Mouse (Mus musculus) adrenal gland, adult 18-20 months (tissue): ENCODE measurements around the gene 4930455H04Rik. TPM values are rescaled to one million over a fixed set of nuclear protein-coding genes. Genes with fewer than 3 reads are reported as not detected.

Experiments used
- DNase-seq, 2 experiments: peaks; one replicate each; pipeline ENCODE4 v3.0.0; 2021 to 2022; ENCODE audit warnings: low spot score in 2 of 2
- long read RNA-seq, 2 experiments: library from polyadenylated mRNA; stranded (forward); transcript quantifications; one replicate each; pipeline ENCODE4 v2.0.0; 2021
- total RNA-seq, 2 experiments: library from RNA; stranded (reverse); gene quantifications; 1 replicate in 1 of 2; 2 replicates in 1 of 2; pipeline ENCODE4 v1.2.3; 2021

Gene 4930455H04Rik
- total RNA-seq: under 1 TPM in 1 of 2 experiments, not detected in 1; 0.29 TPM
- long read RNA-seq, experiment 1: 0 reads
- long read RNA-seq, experiment 2: 0 reads

GRCm38 (mm10) chr3:116967967-116968366, at the start of gene 4930455H04Rik:
4930455H04Rik (plus strand) TSS chr3:116968267.
- no peak for DNase-seq

- DNase-seq: no peak
Measured at GRCm38 (mm10) chr3:116921535-116921934, 46.5 kb upstream of the 4930455H04Rik start.

DNA sequence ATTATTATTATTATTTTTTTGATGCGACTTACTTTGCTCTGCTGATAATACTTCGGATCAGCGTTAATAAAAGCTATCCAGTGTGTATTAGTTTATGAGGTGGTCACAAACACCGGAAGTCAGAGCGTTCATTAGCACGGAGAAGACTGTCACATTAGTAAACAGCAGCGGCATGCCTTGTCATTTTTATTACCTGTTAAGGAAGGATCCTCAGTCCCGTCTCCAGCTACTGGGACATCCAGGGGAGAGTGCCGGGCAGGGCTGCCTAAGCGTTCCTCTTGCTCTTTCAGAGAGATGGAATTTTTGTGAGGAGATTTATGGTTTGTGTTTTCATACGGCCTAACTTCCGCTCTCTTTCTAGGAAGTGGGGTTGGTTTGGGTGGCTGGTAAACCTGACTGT, 45.0 kb upstream of the 4930455H04Rik start:
- no peak for DNase-seq

- no peak for DNase-seq
Measured at GRCm38 (mm10) chr3:116928994-116929393, 39.1 kb upstream of the 4930455H04Rik start.

- DNase-seq: no peak
Measured at GRCm38 (mm10) chr3:116933158-116933557, 34.9 kb upstream of the 4930455H04Rik start.

GRCm38 (mm10) chr3:116936934-116937691, 31.0 kb upstream of the 4930455H04Rik start:
- DNase-seq: no peak

DNA sequence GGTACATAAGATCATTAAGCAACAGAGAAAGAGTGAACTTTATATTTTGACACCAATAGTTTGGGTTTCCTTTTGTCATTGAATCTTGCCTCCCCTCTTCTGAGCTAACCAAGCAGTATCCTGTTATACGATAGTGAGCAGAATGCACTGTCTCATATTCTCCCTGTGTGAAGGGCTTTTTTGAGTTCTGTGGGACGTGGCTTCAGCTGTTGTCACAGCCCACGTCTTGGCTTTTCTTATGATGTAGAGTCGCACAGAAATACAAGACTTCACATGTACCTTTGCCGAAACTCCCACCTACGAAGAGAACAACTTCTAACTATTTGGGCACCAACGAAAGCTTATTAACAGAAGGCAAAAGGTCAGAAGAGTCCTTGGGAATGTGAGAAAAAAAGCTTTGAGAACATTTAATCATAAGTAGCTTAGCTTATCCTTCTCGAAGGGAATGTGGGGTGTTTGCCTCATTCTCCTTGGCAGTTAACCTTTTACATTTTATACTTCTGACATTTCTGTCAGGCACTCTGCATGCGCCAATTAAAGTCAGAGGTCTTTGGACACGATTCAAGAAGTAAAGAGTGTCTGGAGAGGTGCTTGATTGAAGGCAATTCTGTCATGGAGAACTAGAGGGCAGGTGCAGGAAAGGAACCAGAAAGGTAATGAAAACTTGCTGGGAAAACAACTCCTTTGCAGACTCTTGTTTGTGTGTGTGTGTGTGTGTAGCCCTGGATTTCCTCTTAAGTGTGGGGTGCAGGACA, 27.1 kb upstream of the 4930455H04Rik start:
- DNase-seq: no peak

DNA sequence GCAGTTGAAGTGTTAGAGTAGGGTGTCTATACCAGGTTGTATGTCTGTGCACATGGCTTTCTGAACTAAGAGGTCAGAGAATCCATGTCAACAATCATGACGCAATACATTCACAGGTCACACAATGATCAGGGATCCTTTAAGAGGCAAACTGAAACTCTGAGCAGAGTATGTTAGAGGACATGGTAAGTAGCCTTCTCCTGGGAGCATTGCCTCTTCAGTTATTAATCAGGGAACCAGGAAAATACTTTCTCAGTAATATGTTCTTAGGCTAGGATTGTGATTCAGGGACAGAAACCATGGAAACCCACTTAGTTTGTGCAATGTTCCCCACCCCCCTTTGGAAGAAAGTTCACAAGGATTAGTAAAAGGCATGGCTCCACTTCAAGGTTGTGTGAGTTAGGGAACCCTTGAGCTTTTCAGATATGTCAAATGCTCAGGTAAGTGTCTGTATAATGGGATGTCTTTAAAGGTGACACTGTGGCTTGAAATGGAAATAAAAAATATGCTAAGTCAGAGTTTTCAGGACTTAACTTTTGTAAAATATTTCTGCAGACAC, 26.4 kb upstream of the 4930455H04Rik start:
- DNase-seq: no peak

GRCm38 (mm10) chr3:116942751-116943150, 25.3 kb upstream of the 4930455H04Rik start:
- DNase-seq: no peak

- no peak for DNase-seq
Measured at GRCm38 (mm10) chr3:116943422-116943821, 24.6 kb upstream of the 4930455H04Rik start.

DNA sequence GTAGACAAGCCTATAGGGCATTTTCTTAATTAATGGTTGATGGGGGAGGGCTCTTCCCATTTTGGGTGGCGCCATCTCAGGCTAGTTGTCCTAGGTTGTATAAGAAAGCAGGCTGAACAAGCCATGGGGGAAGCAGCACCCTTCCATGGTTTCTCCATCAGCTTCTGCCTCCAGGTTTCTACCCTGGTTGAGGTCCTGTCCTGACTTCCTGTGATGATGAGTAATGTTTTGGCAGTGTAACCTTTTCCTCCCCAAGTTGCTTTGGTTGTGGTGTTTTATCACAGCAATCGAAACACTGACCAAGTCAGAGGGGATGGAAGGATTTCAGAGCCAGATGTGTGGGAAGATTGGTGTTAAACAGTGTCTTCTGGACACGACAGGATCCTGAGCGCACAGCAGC, 21.6 kb upstream of the 4930455H04Rik start:
- DNase-seq: no peak

- no peak for DNase-seq
Measured at GRCm38 (mm10) chr3:116950665-116951115, 17.4 kb upstream of the 4930455H04Rik start.

DNA sequence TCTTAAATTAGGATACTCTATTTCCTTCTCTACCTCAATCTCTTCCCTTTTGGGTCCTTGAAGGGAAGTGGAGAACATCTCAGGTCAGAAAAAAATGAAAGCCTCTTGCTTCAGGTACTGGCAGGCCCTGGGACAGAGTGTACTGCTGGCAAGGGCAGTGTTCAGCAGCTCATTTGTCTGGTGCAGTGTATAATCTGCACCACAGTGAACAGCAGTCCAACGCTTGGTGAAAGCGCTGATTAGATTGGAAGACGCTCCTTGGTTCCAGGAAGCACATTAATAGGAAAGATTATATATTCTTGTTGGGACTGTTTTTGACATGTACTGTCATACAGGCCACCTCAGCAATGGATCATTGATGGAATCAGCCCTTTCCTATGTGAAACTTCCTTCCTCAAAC, 16.6 kb upstream of the 4930455H04Rik start:
- no peak for DNase-seq

DNA sequence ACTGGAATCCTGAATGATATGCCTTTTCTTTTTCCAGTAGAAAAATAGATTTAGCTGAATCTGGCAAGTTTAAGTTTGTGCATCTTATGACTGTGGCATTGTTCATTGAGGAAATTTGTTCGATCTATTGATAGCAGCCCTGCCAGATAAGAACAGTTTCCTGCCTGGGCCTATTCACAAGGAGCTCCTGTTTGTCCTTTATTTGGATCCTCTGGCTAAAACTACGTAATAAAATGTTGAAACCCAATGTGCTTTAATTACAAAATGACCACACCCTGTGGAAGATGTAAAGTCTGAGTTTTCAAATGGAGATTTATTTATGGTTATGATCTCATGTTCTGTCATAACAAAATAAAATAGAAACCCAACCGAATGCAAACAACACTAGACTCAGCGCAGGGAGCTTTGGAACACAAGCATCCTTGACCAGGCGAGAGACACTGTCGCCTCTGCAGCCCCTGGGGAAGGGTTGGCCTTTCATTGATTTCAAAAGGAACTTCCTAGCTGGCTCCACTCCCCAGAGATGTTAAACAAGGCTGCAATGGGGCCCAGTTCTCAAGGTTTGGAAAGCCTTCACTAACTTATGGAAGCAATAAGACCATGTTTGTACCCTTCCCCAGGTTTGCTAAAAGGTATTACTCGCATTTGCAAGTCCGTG, 15.7 kb upstream of the 4930455H04Rik start:
- no peak for DNase-seq

DNA sequence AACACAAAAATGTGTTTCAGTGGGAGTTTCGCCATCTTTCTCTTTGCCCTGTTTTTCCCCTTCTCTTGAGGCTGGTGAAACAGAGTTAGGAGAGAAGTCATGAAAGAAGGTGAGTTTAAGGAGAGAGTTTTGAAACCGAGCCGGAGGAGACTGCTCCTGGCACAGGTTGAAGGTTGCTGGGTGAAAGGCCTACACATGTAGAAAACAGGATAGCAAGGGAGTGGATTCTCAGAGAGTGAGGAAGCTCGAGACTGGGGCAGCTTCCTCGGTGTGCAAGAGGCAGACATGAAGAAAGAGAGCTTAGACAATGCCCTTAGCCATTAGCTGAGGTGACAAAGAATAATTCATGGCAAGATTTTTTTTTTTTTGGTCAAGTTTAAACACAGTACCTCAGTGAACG, 14.7 kb upstream of the 4930455H04Rik start:
- no peak for DNase-seq

- DNase-seq: no peak
Measured at GRCm38 (mm10) chr3:116955061-116955460, 13.0 kb upstream of the 4930455H04Rik start.

DNA sequence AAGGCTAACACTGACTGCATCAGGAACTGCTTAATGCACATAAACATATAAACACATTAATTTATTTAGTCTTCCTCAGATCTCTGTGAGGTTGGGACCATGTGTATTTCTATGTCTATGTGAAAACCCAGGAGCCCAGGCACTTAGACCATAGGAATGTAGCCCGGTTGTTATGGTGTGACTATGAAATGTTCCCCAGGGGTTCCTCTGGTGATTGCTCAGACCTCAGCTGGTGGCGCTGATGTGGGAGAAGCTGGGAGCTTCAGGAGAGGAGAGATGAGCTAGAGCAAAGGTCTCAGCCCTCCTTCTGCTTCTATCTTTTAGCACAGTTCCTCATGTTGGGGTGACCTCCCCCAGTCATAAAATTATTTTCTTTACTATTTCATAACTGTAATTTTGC, 7.7 kb upstream of the 4930455H04Rik start:
- DNase-seq: no peak

- DNase-seq: no peak
Measured at GRCm38 (mm10) chr3:116961354-116962142, 6.5 kb upstream of the 4930455H04Rik start.

DNA sequence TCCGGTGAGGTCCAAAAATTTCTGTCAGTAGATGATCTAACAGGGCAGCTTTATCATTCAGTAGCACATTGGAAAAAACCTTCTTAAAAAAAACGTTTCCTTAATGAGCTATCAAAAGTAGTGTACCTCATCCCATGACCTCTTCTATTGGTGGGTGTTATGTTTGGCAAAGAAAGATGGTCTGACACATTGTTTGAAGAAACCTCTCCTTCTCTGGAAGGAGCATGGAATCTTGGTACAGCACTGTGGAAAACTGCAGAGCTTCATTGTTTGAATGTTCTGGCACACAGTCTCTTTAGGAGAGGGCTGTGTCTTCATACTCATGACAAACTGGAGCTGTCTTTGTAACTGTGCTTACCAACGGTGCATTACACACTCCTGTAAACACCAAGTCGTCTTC, 4.9 kb upstream of the 4930455H04Rik start:
- DNase-seq: no peak

DNA sequence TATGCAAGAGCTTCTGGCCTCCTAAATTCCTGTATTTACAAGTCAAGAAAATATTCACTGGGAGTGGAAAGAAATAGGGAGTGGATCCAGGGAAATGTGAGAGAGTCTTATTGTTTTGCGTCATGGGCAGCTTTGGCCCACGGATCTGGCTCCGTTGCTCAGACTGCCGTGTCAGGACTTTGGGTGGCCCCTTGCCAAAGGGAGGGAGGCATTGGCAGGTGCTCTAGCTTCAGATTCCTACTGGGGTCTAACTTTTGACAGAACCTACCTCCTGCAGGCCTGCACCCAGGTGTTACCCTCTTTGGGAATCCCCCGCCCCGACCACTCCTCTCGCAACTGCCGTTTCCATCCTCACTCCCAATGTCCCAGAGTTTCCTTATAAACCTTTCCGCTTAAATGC, 3.6 kb upstream of the 4930455H04Rik start:
- no peak for DNase-seq

GRCm38 (mm10) chr3:116966225-116966624, 1.8 kb upstream of the 4930455H04Rik start:
- DNase-seq: peak in 1 of 2 experiments; percentile 44
